Mouse (Mus musculus): Measurements from ENCODE around the gene Celf2. TPM values are rescaled to one million over a fixed set of nuclear protein-coding genes. Genes with fewer than 3 reads are reported as not detected.
A peak's percentile ranks its signal among the peaks of the same experiment; 100 is the strongest.

Celf2 gene
- polyA plus RNA-seq, 1 experiment, result 40.8 TPM

- 68% methylated on average over 5 of the region's 5 CpGs for WGBS
- peaks cover 9% of the 10 kb centered on the region for H3K27me3 ChIP-seq (ENCODE audit: control insufficient read depth, insufficient read depth, low read length)
- no peak overlapping the region for H3K4me3 ChIP-seq (ENCODE audit: extremely low read depth, insufficient read depth, insufficient read length)
- H3K36me3 ChIP-seq (ENCODE audit: control insufficient read depth, insufficient read depth, low read length), result no peaks in the 10 kb centered on the region
- no peak for TF ChIP-seq POLR2A (IDR thresholded peaks at IDR 0.05; ENCODE audit: low read depth, low read length)
- TF ChIP-seq CTCF (IDR thresholded peaks at IDR 0.05; ENCODE audit: extremely low read depth, insufficient read depth, insufficient read length, insufficient replicate concordance), result no peak
- no peak for DNase-seq (ENCODE audit: low read depth in 1 of 2, low spot score in 2 of 2)
- H3K4me1 ChIP-seq (ENCODE audit: control insufficient read depth, insufficient read depth, insufficient read length), result peaks cover under 1% of the 10 kb centered on the region; the same call in 1 of the 2 replicates
- no peak overlapping the region for H3K27ac ChIP-seq (ENCODE audit: insufficient read depth, low read length)
Observed at GRCm38 (mm10) chr2:6877094-6877493, 632.3 kb downstream of the Celf2 start.

GRCm38 (mm10) chr2:6876547-6876946 is 632.8 kb downstream of the Celf2 start:
- no peak overlapping the region for H3K4me3 ChIP-seq (ENCODE audit: extremely low read depth, insufficient read depth, insufficient read length)
- no peak overlapping the region for H3K27ac ChIP-seq (ENCODE audit: insufficient read depth, low read length)
- H3K36me3 ChIP-seq (ENCODE audit: control insufficient read depth, insufficient read depth, low read length), result no peaks in the 10 kb centered on the region
- WGBS, result 82% methylated on average over 5 of the region's 5 CpGs
- H3K4me1 ChIP-seq (ENCODE audit: control insufficient read depth, insufficient read depth, insufficient read length), result peaks cover 3% of the 10 kb centered on the region; the same call in 1 of the 2 replicates
- no peak for DNase-seq (ENCODE audit: low read depth in 1 of 2, low spot score in 2 of 2)
- TF ChIP-seq POLR2A (IDR thresholded peaks at IDR 0.05; ENCODE audit: low read depth, low read length) (no peak), CTCF (IDR thresholded peaks at IDR 0.05; ENCODE audit: extremely low read depth, insufficient read depth, insufficient read length, insufficient replicate concordance) (no peak)
- H3K27me3 ChIP-seq (ENCODE audit: control insufficient read depth, insufficient read depth, low read length), result peaks cover 13% of the 10 kb centered on the region

GRCm38 (mm10) chr2:6875071-6875611 is 634.2 kb downstream of the Celf2 start:
- TF ChIP-seq CTCF (IDR thresholded peaks at IDR 0.05; ENCODE audit: extremely low read depth, insufficient read depth, insufficient read length, insufficient replicate concordance) (no peak), POLR2A (IDR thresholded peaks at IDR 0.05; ENCODE audit: low read depth, low read length) (no peak)
- Histone ChIP-seq H3K4me3 (ENCODE audit: extremely low read depth, insufficient read depth, insufficient read length) (no peak overlapping the region), H3K27me3 (ENCODE audit: control insufficient read depth, insufficient read depth, low read length) (peaks cover 13% of the 10 kb centered on the region), H3K27ac (ENCODE audit: insufficient read depth, low read length) (no peak overlapping the region), H3K4me1 (ENCODE audit: control insufficient read depth, insufficient read depth, insufficient read length) (peaks cover 3% of the 10 kb centered on the region; the same call in 1 of the 2 replicates), H3K36me3 (ENCODE audit: control insufficient read depth, insufficient read depth, low read length) (no peaks in the 10 kb centered on the region)
- WGBS, result 79% methylated on average over 11 of the region's 11 CpGs
- no peak for DNase-seq (ENCODE audit: low read depth in 1 of 2, low spot score in 2 of 2)

GRCm38 (mm10) chr2:6874266-6874955 is 635.0 kb downstream of the Celf2 start:
- no peak for DNase-seq (ENCODE audit: low read depth in 1 of 2, low spot score in 2 of 2)
- peaks cover 13% of the 10 kb centered on the region for H3K27me3 ChIP-seq (ENCODE audit: control insufficient read depth, insufficient read depth, low read length)
- WGBS, result 83% methylated on average over 10 of the region's 10 CpGs

GRCm38 (mm10) chr2:6873711-6874110 is 635.7 kb downstream of the Celf2 start:
- TF ChIP-seq POLR2A (IDR thresholded peaks at IDR 0.05; ENCODE audit: low read depth, low read length) (no peak), CTCF (IDR thresholded peaks at IDR 0.05; ENCODE audit: extremely low read depth, insufficient read depth, insufficient read length, insufficient replicate concordance) (no peak)
- peaks cover 3% of the 10 kb centered on the region; the same call in 1 of the 2 replicates for H3K4me1 ChIP-seq (ENCODE audit: control insufficient read depth, insufficient read depth, insufficient read length)
- peaks cover 13% of the 10 kb centered on the region for H3K27me3 ChIP-seq (ENCODE audit: control insufficient read depth, insufficient read depth, low read length)

More at GRCm38 (mm10) chr2:6874266-6874955, 635.0 kb downstream of the Celf2 start:
- no peak for TF ChIP-seq CTCF (IDR thresholded peaks at IDR 0.05; ENCODE audit: extremely low read depth, insufficient read depth, insufficient read length, insufficient replicate concordance)
- peaks cover 3% of the 10 kb centered on the region; the same call in 1 of the 2 replicates for H3K4me1 ChIP-seq (ENCODE audit: control insufficient read depth, insufficient read depth, insufficient read length)
- H3K36me3 ChIP-seq (ENCODE audit: control insufficient read depth, insufficient read depth, low read length), result no peaks in the 10 kb centered on the region
- H3K4me3 ChIP-seq (ENCODE audit: extremely low read depth, insufficient read depth, insufficient read length), result no peak overlapping the region
- no peak overlapping the region for H3K27ac ChIP-seq (ENCODE audit: insufficient read depth, low read length)

GRCm38 (mm10) chr2:6872894-6873255 is 636.5 kb downstream of the Celf2 start:
- 26% methylated on average over 10 of the region's 10 CpGs for WGBS
- peaks cover 13% of the 10 kb centered on the region for H3K27me3 ChIP-seq (ENCODE audit: control insufficient read depth, insufficient read depth, low read length)

More at GRCm38 (mm10) chr2:6873711-6874110, 635.7 kb downstream of the Celf2 start:
- H3K4me3 ChIP-seq (ENCODE audit: extremely low read depth, insufficient read depth, insufficient read length), result no peak overlapping the region
- H3K36me3 ChIP-seq (ENCODE audit: control insufficient read depth, insufficient read depth, low read length), result no peaks in the 10 kb centered on the region
- WGBS, result 88% methylated on average over 1 of the region's 1 CpGs
- no peak for DNase-seq (ENCODE audit: low read depth in 1 of 2, low spot score in 2 of 2)
- H3K27ac ChIP-seq (ENCODE audit: insufficient read depth, low read length), result no peak overlapping the region

More at GRCm38 (mm10) chr2:6872894-6873255, 636.5 kb downstream of the Celf2 start:
- no peak overlapping the region for H3K27ac ChIP-seq (ENCODE audit: insufficient read depth, low read length)
- TF ChIP-seq POLR2A (IDR thresholded peaks at IDR 0.05; ENCODE audit: low read depth, low read length) (no peak), CTCF (IDR thresholded peaks at IDR 0.05; ENCODE audit: extremely low read depth, insufficient read depth, insufficient read length, insufficient replicate concordance) (no peak)
- no peak for DNase-seq (ENCODE audit: low read depth in 1 of 2, low spot score in 2 of 2)
- peaks cover 3% of the 10 kb centered on the region; the same call in 1 of the 2 replicates for H3K4me1 ChIP-seq (ENCODE audit: control insufficient read depth, insufficient read depth, insufficient read length)
- no peaks in the 10 kb centered on the region for H3K36me3 ChIP-seq (ENCODE audit: control insufficient read depth, insufficient read depth, low read length)
- peak overlapping the region; percentile 54; the same call in 1 of the 2 replicates for H3K4me3 ChIP-seq (ENCODE audit: extremely low read depth, insufficient read depth, insufficient read length)
